Mouse (Mus musculus) right cerebral cortex, postnatal 4 days (tissue): ENCODE measurements around the gene Rarb.

Experiments
- DNase-seq: peaks from one replicate; pipeline ENCODE4 v3.0.0-alpha.2; 2022

Rarb gene

DNA sequence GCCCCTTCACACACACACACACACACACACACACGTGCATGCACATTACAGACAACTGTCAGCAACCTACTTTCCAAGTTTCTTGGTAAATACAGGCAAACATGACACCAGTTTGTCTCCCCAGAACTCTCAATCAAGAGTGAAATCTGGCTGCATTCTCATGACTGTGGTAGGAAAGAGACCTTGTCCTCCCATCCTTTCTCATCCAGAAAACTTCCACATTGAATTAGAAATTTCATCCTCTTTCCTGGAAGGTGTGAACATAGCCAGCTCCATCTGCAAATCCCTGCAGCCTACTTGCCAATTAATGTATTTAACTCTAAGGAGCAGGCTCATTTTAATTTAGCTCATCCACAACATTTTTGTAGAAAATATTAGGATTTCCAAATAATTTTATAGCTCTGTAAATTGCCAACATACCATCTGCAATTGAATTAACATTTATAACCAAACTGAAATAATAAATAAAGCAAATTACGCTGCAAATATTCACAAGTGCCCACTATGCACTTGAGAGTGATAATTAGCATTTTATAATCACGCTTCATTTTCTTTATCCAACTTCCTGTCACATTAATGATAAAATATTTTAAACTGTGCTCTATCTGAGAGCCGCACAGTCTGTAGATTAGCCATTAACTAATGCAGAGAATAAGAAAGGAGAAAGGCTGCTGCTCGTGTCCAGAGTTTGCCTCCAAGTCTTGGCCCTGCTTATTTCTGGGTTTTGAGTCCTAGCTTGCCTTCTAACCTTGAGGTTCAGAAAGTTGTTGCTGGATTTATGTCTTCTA lies 293.6 kb downstream of the Rarb start:
- DNase-seq: no peak

DNA sequence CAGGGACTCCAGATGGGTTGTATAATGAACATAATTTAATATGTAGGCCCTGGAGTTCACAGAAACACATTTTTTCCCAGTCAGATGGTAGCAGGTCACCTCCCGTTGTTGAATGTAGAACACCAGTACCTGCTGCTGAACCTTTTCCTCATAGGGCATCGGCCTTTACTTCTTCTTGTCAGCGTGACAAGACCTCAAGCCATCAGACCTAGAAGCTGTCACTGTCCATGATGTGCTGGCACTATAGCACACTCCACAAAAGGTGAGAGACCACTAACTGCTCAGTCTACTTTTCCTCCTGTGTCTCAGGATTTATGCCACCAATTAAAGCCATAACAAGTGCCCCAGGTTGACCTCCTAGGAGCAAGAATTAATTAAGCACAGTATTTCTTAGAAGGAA lies 296.1 kb downstream of the Rarb start:
- no peak for DNase-seq

DNA sequence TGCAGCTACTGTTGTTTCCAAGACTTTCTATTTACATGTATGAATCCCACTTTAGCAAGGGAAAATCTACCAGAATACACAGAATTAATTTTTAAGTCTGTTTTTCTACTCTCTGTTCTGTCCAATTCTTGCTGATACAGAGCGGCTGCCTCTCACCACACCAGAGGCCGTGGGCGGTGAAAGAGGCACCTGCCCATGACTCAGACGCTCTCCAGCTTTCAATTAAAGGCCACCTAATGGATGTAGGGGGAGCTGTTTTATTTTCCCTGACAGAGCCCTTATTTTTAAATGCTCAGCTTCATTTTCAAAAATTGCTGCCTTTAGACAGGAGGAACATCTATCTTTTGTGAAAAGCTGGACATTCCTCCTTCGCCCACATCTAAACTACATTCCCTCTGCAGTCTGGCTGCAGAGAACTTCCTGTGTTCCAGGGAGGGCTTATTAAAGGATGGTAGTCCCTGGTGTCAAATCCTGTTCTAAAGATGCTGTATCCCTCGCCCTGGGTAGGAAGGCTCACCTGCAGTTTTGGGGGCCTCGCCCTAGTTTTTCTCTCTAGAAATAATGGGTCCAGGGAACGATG lies 299.3 kb downstream of the Rarb start:
- no peak for DNase-seq

DNA sequence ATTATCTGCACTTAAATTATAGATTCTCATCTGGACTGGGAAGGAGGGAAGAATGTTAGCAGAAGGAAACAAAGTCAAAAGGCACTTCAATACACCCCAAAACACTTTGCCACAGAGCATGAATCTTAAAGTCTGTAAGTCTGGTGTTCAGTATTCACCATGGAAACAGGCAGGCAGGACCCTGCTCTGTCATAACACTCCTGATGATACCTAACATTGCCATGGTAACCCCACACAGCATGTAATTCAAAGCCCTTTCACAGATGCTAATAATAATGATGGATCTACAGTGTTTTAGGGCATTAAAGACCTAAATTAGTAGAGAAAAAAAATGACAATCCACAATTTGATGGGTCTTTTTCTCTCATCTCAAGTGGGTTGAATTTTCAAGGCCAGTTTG lies 301.0 kb downstream of the Rarb start:
- DNase-seq: no peak

- no peak for DNase-seq
Measured at GRCm38 (mm10) chr14:16515731-16516130, 303.2 kb downstream of the Rarb start.

DNA sequence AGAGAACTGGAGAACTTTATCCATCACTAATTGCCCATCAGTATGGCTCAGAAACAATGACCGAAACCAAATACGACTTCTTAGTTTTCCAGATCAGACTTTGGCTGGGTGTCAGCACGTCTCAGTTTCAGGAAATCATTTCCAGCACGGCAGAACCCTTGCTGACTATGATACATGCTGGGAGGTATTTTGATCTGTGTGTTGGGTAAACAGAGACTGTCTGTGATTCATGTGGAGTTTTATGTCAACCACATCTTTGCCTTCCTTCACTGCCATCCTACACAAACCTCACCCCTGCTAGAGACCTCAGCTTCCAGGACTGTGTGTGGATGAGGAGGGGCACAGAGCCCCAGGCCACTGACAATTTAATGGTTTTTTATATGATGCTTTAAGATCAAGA lies 308.4 kb downstream of the Rarb start:
- DNase-seq: no peak

DNA sequence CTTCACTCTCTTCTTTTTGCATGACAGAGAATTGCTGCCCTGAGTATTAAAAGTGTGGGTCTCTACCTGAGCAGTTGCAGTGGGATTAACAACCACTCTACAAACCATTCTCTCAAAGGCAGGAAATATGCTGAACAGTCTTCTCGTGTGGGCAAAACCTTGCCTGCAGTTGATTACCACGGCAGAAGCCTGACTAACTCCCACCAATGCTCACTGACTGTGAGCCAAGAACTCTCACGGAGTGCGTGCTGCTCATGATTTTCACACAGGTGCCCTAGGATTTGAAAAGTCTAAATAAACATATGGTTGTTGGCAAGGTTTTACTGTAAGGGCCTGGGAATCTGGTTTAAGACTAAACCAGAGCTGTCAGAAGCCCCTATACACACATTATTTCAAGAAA lies 309.1 kb downstream of the Rarb start:
- DNase-seq: no peak

- no peak for DNase-seq
Measured at GRCm38 (mm10) chr14:16508760-16509159, 310.2 kb downstream of the Rarb start.

DNA sequence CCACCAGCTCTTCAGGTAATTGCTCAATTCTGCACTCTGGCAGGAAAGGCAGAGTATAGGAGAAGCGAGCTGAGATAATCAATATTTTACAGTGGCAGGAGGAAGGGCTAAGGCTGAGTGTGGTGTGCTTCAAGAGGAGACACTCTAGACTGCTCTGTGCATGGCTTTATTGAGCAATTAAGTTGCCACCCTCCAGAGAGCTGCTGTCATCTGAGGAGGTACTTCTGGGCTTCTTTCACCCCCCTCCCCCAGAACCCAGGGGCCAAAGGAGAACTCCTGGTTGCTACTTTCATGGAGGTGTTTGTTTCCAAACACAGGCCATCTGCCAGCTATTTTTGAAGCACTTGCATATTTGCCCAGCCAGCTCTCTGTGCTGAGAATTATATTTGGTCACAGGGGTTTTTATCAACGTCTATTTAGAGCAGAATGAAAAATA lies 321.7 kb downstream of the Rarb start:
- DNase-seq: no peak

DNA sequence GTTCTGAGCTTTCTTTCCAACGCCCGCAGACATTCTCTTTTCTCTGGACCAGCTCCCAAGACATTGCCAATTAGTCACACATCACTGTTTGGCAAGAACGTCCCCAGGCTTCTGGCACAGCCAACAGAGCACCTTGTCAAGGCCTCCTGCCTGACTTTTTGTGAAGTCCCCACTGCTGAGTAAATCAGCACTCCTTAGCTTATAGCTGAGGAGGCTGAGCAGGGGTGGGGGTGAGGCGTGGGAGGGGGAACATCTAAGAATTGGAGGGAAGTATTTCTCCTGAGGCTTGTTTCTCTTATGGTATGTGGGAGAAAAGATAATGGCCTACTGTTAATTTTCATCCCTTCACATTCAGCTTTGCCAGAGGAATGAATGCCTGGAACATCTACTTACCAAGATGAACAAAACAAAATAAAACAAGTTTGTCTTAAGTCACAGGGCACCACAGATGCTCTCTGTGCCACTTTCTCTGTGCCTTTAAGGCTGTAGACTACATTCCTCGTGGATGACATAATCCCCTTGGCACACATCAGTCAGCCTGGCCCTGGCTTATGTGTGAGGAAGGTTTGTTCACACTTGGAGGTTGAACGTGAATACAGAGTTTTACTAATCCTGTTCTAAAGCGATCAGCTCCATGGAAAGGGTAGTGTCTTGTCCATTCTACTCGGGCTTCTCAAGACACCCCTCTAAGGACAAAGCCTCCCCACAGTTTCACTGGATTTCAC lies 335.1 kb downstream of the Rarb start:
- DNase-seq: no peak

GRCm38 (mm10) chr14:16480621-16481020 lies 338.3 kb downstream of the Rarb start:
- no peak for DNase-seq

DNA sequence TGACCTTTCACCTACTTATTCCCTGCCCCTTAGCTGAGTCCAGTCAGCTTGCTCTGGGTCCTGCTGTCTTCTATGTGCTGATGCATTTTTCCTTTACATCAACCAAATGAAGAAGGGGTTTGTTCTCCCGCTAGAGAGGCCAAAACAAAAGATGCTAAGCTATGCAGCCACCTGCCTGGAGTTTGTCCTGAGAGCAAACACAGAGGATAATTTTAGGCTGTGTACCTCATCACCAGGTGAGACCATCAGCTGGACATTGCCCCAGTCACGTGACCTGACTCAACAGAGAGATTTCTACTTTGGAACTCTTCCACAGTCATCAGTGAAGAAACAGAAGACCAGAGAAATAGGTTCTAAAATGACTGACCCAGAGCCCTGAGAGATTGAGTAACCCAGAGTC lies 339.4 kb downstream of the Rarb start:
- no peak for DNase-seq

DNA sequence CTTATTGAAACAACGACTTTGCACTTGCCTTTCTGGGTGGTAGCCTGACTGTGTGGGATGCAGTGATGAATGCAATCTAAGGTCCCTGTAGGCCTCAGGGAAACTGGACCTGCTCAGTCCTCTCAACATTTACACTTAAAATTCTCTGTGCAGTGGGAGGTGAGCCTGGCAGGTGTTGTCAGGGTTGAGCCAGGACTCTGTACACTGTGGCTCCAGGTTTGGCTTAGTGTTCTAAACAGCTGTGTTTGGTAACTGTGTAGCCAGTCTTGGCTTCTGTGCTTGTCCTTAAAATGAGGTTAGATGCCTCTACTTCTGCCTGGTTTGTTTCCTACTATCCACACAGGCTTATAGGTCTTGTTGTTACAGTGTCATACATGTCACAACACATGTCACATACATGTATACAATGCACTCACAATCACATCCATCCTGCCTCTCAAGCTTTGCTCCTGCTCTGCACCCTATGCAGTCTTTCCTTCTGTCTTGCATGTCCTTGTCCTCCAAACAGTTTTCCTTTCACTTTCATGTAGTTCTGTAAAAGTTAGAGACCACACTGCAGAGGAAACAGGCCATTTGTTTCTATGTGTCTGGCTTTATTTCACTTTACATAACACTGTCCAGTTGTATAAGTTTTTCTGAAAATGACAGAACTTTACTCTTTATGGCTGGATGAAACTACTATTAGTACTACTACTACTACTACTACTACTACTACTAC lies 340.2 kb downstream of the Rarb start:
- DNase-seq: no peak

- DNase-seq: no peak
Measured at GRCm38 (mm10) chr14:16448269-16448987, 370.5 kb downstream of the Rarb start.

DNA sequence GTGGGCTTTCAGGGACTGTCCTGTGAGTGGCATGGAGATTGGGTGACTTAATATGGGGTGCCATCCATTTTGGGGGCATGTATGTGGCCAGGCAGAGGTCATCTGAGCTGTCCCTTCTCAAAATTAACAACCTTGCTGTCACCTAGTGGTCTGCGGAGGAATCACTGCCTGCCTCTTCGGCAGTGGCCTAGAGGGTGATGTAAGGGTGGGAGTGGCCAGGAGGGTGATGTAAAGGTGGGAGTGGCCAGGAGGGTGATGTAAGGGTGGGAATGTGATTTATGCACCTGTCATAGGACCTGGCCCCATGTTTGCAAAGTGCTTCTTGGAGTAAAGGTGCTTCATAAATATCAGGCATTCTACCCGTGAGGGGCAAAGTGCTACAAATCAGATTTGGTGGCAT lies 371.4 kb downstream of the Rarb start:
- DNase-seq: no peak

DNA sequence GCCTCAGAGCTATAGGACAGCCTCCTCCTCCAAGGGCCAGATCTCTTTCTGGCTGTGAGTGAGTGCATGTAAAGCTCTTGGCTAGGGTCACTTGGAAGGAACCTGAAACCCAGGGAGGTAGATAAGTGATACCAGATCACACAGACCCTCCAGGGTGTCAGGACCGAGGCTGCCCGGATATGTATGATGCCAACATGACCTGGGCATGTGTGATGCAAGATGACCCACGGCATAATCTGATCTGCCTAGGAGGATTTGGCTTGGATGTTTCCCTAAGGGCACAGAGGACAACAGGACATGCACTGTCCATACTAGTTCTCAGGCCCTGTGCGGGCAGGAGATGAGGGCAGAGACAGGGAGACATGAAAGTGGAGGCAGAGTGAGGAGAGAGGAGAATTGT lies 374.1 kb downstream of the Rarb start:
- DNase-seq: no peak

DNA sequence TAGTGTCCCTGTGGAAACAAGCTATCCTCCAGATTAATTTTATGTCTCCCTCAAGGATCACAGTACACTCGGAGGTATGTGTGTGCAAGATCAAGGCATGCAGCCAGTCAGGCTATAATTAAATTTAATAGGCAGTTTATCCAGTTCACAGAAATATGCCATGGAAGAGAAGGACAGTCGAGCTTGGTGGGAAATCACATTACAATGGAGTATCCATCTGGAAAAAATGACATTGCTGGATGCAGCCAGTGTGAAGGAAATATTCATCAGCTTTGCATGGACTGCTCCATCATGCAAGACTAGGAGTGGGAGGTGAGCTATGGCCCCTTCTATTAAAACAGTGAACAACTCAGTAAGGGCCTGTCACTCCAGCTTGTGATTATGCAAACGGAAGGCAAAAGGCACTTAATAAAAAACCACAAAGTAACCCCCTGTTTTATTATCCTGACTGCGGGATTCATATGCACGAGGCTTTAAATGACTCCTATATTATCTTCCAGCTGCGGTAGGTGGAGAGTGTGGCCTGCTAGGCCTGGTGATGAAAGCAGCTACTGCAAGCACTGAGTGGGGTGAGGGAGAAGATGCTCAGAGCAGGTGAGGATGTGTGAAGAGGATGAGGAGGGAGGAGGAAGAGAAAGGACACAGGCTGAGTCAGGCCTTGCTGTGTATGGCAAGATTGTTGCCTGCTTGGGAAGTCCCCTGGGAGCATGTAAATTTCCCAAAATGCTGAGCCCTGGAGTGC lies 379.4 kb downstream of the Rarb start:
- DNase-seq: no peak

DNA sequence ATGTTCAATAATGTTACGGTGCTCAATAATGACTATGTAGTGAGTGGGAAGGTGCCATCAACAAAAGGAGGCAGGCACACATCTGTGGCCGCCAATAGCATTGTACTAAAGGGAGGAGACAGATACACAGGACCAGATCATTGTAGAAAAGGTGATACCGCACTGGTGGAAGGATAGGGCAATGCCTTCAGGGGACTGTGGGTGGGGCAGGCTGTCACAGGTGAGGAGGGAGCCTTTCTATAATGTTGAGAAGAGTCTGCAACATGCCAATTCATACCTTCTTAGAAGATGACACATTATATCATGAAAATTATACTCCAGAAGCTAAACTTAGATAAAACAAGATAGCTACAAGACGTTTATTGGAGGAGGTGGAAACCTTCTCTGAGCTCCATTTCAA lies 381.6 kb downstream of the Rarb start:
- DNase-seq: no peak

- DNase-seq: peak; percentile 41
Measured at GRCm38 (mm10) chr14:16434396-16435171, 384.4 kb downstream of the Rarb start.

DNA sequence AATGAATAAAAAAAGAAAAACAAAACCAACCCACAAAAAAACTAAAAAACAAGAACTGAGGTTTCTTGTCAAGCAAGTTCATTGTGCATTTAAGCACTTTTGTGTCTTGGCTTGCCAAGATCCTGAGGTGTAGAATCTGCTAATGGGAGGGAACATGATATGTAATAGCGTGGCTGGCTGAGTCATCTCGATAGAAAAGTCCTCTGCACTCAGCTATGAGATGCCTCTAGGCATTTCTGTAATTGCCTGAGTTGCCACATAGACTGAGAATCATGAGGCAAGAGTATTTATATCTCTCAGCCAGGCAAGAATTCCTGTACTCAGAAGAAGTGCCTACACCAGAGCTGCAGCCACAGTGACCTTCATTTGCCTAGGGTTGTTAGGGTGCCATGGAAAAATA lies 385.8 kb downstream of the Rarb start:
- no peak for DNase-seq

DNA sequence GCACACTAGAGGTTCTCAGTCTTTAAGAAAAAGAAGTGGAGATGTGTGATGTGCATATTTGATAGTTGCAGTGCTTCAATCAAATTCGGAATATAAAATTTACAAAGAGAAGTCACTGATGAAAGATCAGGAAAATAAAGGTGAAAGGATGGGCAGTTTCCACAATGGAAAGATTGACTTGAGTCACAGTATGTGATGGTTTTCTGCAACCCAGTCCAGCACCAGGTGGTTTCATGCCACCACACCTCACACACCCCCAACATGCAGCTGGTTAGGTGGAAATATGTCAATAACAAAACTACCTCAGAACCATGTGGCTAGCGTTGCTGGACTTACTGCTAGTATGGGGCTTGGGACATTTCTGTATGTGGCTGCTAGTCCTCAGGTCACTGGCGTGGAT lies 386.4 kb downstream of the Rarb start:
- DNase-seq: no peak
